Mouse (Mus musculus) bone marrow macrophage, adult 2 months (primary cell): ENCODE results near the gene Napsa.

Experiments
- CTCF ChIP-seq: IDR thresholded peaks from 2 replicates; pipeline ENCODE4 v1.5.1; 2012; ENCODE audit warnings: low read depth, mild to moderate bottlenecking, low read length, moderate library complexity
- POLR2A ChIP-seq: IDR thresholded peaks from 2 replicates; pipeline ENCODE4 v1.6.1; 2012; ENCODE audit warnings: mild to moderate bottlenecking, low read depth, low read length, borderline replicate concordance

GRCm38 (mm10) chr7:44546274-44546673 lies 25.9 kb upstream of the Napsa start:
- TF ChIP-seq CTCF (no peak), POLR2A (no peak)
